Mouse (Mus musculus): ENCODE data around the gene Rfng. TPM values are rescaled to one million over a fixed set of nuclear protein-coding genes. Genes with fewer than 3 reads are reported as not detected.

The Rfng gene
- polyA plus RNA-seq, 1 experiment from 2014 or later = 41.1 TPM

GRCm38 (mm10) chr11:120824787-120825288 is 40.8 kb upstream of the Rfng start:
- Histone ChIP-seq H3K9me3 (replicated peaks; ENCODE audit: control insufficient read depth, low read length) (no peaks in the 10 kb centered on the region), H3K27me3 (ENCODE audit: control insufficient read depth, insufficient read depth, low read length) (no peaks in the 10 kb centered on the region), H3K4me1 (ENCODE audit: control insufficient read depth, insufficient read depth, low read length) (peaks cover 24% of the 10 kb centered on the region), H3K27ac (ENCODE audit: low read length) (peak overlapping the region; percentile 95), H3K4me2 (ENCODE audit: low read depth, low read length) (peak overlapping the region; percentile 98), H3K4me3 (replicated peaks; ENCODE audit: low read length) (peak overlapping the region; percentile 78), H3K36me3 (ENCODE audit: control insufficient read depth, insufficient read depth, low read length) (peaks cover 9% of the 10 kb centered on the region; the same call in 1 of the 2 replicates), H3K9ac (ENCODE audit: low read length) (peak overlapping the region; percentile 94)
- ATAC-seq (ENCODE audit: insufficient read depth, low FRiP score) = peak; percentile 38
- under 1% methylated on average over 21 of the region's 21 CpGs for WGBS

GRCm38 (mm10) chr11:120823956-120824786 is 40.2 kb upstream of the Rfng start, which contains the start of gene Fasn:
Gene Fasn (minus strand): TSS chr11:120824547.
- ATAC-seq (ENCODE audit: insufficient read depth, low FRiP score) = peak; percentile 90
- Histone ChIP-seq H3K4me3 (replicated peaks; ENCODE audit: low read length) (peak within 1 kb of the TSS; percentile 78), H3K9me3 (replicated peaks; ENCODE audit: control insufficient read depth, low read length) (no peaks in the 10 kb centered on the region), H3K27me3 (ENCODE audit: control insufficient read depth, insufficient read depth, low read length) (no peaks in the 10 kb centered on the region), H3K36me3 (ENCODE audit: control insufficient read depth, insufficient read depth, low read length) (peaks cover 14% of the 10 kb centered on the region; the same call in 1 of the 2 replicates), H3K9ac (ENCODE audit: low read length) (peak within 1 kb of the TSS; percentile 94), H3K4me1 (ENCODE audit: control insufficient read depth, insufficient read depth, low read length) (peaks cover 24% of the 10 kb centered on the region), H3K4me2 (ENCODE audit: low read depth, low read length) (peak within 1 kb of the TSS; percentile 98), H3K27ac (ENCODE audit: low read length) (peak within 1 kb of the TSS; percentile 95)
- WGBS = under 1% methylated on average over 108 of the region's 109 CpGs

- H3K4me2 ChIP-seq (ENCODE audit: low read depth, low read length) = peak overlapping the region; percentile 98
- 0% methylated on average over 37 of the region's 40 CpGs for WGBS
- peak; percentile 34 for ATAC-seq (ENCODE audit: insufficient read depth, low FRiP score)
- H3K27ac ChIP-seq (ENCODE audit: low read length) = peak overlapping the region; percentile 95
- H3K4me1 ChIP-seq (ENCODE audit: control insufficient read depth, insufficient read depth, low read length) = peaks cover 24% of the 10 kb centered on the region
- no peaks in the 10 kb centered on the region for H3K27me3 ChIP-seq (ENCODE audit: control insufficient read depth, insufficient read depth, low read length)
- peak overlapping the region; percentile 94 for H3K9ac ChIP-seq (ENCODE audit: low read length)
- H3K36me3 ChIP-seq (ENCODE audit: control insufficient read depth, insufficient read depth, low read length) = peaks cover 14% of the 10 kb centered on the region; the same call in 1 of the 2 replicates
- H3K4me3 ChIP-seq (replicated peaks; ENCODE audit: low read length) = peak overlapping the region; percentile 78
- no peaks in the 10 kb centered on the region for H3K9me3 ChIP-seq (replicated peaks; ENCODE audit: control insufficient read depth, low read length)
Measured at GRCm38 (mm10) chr11:120823551-120823947, 39.5 kb upstream of the Rfng start.

GRCm38 (mm10) chr11:120822831-120823550 is 39.0 kb upstream of the Rfng start:
- H3K27me3 ChIP-seq (ENCODE audit: control insufficient read depth, insufficient read depth, low read length) = no peaks in the 10 kb centered on the region
- H3K9ac ChIP-seq (ENCODE audit: low read length) = peak overlapping the region; percentile 94
- no peaks in the 10 kb centered on the region for H3K9me3 ChIP-seq (replicated peaks; ENCODE audit: control insufficient read depth, low read length)
- under 1% methylated on average over 14 of the region's 14 CpGs for WGBS
- peak overlapping the region; percentile 78 for H3K4me3 ChIP-seq (replicated peaks; ENCODE audit: low read length)
- H3K4me2 ChIP-seq (ENCODE audit: low read depth, low read length) = peak overlapping the region; percentile 98
- no peak for ATAC-seq (ENCODE audit: insufficient read depth, low FRiP score)
- peaks cover 24% of the 10 kb centered on the region for H3K4me1 ChIP-seq (ENCODE audit: control insufficient read depth, insufficient read depth, low read length)
- peaks cover 14% of the 10 kb centered on the region; the same call in 1 of the 2 replicates for H3K36me3 ChIP-seq (ENCODE audit: control insufficient read depth, insufficient read depth, low read length)
- H3K27ac ChIP-seq (ENCODE audit: low read length) = peak overlapping the region; percentile 95

DNA sequence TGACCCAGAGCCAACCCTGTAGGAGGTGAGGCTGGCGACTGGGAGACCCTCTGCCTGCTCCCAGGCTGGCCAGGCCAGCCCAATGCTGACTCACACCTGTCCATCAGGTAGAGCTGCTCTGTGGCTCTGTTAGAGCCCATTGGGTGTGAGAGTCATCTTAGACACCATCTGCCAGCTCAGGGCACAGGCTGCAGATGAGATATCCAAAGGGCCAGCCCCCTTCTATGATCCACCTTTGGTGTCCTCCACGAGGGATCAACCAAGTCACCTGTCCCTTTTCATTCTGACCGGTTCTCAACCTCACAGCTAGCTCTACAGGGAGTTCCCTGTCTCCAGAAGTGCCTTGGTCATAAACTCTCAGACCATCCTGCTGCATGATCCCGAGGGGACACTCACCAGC is 38.3 kb upstream of the Rfng start:
- no peaks in the 10 kb centered on the region for H3K9me3 ChIP-seq (replicated peaks; ENCODE audit: control insufficient read depth, low read length)
- H3K9ac ChIP-seq (ENCODE audit: low read length) = peak overlapping the region; percentile 94
- no peak overlapping the region; the same call in 1 of the 2 replicates for H3K27ac ChIP-seq (ENCODE audit: low read length)
- peaks cover 24% of the 10 kb centered on the region for H3K4me1 ChIP-seq (ENCODE audit: control insufficient read depth, insufficient read depth, low read length)
- H3K4me2 ChIP-seq (ENCODE audit: low read depth, low read length) = peak overlapping the region; percentile 98
- WGBS = 41% methylated on average over 4 of the region's 4 CpGs
- no peaks in the 10 kb centered on the region for H3K27me3 ChIP-seq (ENCODE audit: control insufficient read depth, insufficient read depth, low read length)
- peak overlapping the region; percentile 78 for H3K4me3 ChIP-seq (replicated peaks; ENCODE audit: low read length)
- no peak for ATAC-seq (ENCODE audit: insufficient read depth, low FRiP score)
- peaks cover 20% of the 10 kb centered on the region for H3K36me3 ChIP-seq (ENCODE audit: control insufficient read depth, insufficient read depth, low read length)

DNA sequence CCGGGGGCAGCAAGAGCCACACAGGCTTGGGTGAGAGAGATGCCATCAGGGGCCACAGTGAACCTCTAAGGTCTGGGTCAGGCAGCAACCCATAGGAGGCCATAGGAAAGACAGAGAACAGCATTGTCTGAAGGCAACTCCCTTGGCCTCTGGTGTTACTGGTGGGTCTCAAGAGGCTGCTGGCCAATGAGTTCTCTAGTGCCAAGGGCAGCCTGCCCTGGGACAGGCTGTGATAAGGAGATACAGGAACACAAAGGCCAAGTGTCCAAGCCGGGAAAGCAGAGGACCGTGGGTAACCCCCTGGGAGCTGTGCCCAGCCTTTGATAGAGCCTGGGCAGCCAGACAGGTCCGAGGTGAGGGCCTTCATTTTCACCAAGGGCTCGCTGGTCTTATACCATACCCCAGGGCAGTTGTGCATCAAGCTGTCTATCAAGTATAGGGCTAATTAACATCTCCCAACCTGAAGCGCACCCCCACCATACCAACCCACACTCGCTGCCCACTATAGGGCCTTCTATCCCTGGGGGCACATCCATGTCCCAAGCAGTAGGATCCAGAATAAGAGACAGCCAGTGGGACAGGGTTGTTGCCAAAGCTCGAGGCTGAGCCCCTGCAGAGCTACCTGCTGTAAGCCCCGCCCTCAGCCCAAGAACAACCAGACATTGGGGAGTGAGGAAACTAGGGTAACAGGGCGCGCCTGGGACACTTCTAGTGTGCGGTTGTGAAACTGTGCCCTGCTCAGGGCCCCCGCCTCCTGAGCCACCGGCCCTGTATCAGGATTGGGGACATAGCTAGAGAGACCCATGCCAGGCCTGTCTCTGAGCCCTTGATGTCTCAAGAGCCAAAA is 37.3 kb upstream of the Rfng start:
- H3K27ac ChIP-seq (ENCODE audit: low read length) = no peak overlapping the region
- H3K9me3 ChIP-seq (replicated peaks; ENCODE audit: control insufficient read depth, low read length) = no peaks in the 10 kb centered on the region
- H3K27me3 ChIP-seq (ENCODE audit: control insufficient read depth, insufficient read depth, low read length) = no peaks in the 10 kb centered on the region
- ATAC-seq (ENCODE audit: insufficient read depth, low FRiP score) = no peak
- H3K4me3 ChIP-seq (replicated peaks; ENCODE audit: low read length) = peak overlapping the region; percentile 78
- peak overlapping the region; percentile 94 for H3K9ac ChIP-seq (ENCODE audit: low read length)
- WGBS = 70% methylated on average over 14 of the region's 14 CpGs
- H3K36me3 ChIP-seq (ENCODE audit: control insufficient read depth, insufficient read depth, low read length) = peaks cover 30% of the 10 kb centered on the region
- peak overlapping the region; percentile 98 for H3K4me2 ChIP-seq (ENCODE audit: low read depth, low read length)
- peaks cover 24% of the 10 kb centered on the region for H3K4me1 ChIP-seq (ENCODE audit: control insufficient read depth, insufficient read depth, low read length)

DNA sequence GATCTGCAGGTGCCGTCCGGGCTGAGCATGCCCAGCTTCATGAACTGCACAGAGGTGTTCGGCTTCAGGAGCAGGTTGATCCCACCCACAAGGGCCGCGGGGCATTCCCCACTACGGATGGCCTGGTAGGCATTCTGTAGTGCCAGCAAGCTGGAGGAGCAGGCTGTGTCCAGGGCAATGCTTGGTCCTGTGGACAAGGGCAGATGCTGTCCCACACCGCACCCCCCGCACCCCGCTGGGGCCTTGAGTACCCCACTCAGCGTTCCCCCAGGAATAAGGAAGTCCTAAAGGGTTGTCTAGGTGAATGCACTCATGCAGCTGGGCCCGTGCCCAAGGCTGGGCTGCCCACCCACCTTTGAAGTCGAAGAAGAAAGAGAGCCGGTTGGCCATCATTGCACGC is 36.5 kb upstream of the Rfng start:
- H3K4me2 ChIP-seq (ENCODE audit: low read depth, low read length) = no peak overlapping the region
- H3K27ac ChIP-seq (ENCODE audit: low read length) = no peak overlapping the region
- ATAC-seq (ENCODE audit: insufficient read depth, low FRiP score) = no peak
- 91% methylated on average over 14 of the region's 14 CpGs for WGBS
- no peak overlapping the region for H3K4me3 ChIP-seq (replicated peaks; ENCODE audit: low read length)
- H3K4me1 ChIP-seq (ENCODE audit: control insufficient read depth, insufficient read depth, low read length) = peaks cover 24% of the 10 kb centered on the region
- peaks cover 34% of the 10 kb centered on the region for H3K36me3 ChIP-seq (ENCODE audit: control insufficient read depth, insufficient read depth, low read length)
- no peak overlapping the region for H3K9ac ChIP-seq (ENCODE audit: low read length)
- no peaks in the 10 kb centered on the region for H3K9me3 ChIP-seq (replicated peaks; ENCODE audit: control insufficient read depth, low read length)
- no peaks in the 10 kb centered on the region for H3K27me3 ChIP-seq (ENCODE audit: control insufficient read depth, insufficient read depth, low read length)

DNA sequence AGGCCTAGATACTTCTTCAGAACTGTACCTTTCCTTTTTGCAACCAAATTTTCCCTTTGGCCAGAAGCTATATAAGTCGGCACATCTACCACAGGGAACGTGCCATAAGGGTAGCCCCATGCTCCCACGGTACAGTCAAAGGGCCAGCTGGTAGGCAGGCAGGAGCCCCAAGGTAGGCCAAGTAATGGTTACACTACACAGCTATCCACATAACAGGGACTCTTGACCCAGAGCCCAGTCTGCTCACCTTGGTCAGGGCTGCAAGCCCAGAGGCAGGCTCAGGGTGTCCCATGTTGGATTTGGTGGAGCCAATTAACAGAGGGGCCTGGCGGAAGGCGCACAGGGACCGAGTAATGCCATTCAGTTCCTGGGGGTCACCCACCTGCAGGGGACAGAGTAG is 35.5 kb upstream of the Rfng start:
- Histone ChIP-seq H3K27ac (ENCODE audit: low read length) (no peak overlapping the region), H3K4me3 (replicated peaks; ENCODE audit: low read length) (no peak overlapping the region), H3K36me3 (ENCODE audit: control insufficient read depth, insufficient read depth, low read length) (peaks cover 43% of the 10 kb centered on the region), H3K9ac (ENCODE audit: low read length) (no peak overlapping the region), H3K4me1 (ENCODE audit: control insufficient read depth, insufficient read depth, low read length) (peaks cover 18% of the 10 kb centered on the region), H3K27me3 (ENCODE audit: control insufficient read depth, insufficient read depth, low read length) (no peaks in the 10 kb centered on the region), H3K9me3 (replicated peaks; ENCODE audit: control insufficient read depth, low read length) (no peaks in the 10 kb centered on the region), H3K4me2 (ENCODE audit: low read depth, low read length) (no peak overlapping the region)
- WGBS = 90% methylated on average over 6 of the region's 6 CpGs
- no peak for ATAC-seq (ENCODE audit: insufficient read depth, low FRiP score)
